Mouse (Mus musculus) neural tube, embryonic 13.5 days (tissue): ENCODE measurements around the gene Hoxa2. TPM values are rescaled to one million over a fixed set of nuclear protein-coding genes. Genes with fewer than 3 reads are reported as not detected.
A peak's percentile ranks its signal among the peaks of the same experiment; 100 is the strongest.

Experiments
- ATAC-seq: fragments of 200-750 bp; cut with Nextera tagmentation; 2 replicates; pipeline ENCODE4 v1.8.0; 2017; ENCODE audit warnings: low read depth, mild to moderate bottlenecking, moderate TSS enrichment, moderate library complexity
- H3K27ac ChIP-seq: fragments of 300-500 bp; sonication (generic); replicated peaks from 2 replicates; pipeline ENCODE4 v1.5.1; 2015; ENCODE audit warnings: moderate library complexity, mild to moderate bottlenecking, inconsistent platforms
- H3K27me3 ChIP-seq: fragments of 300-500 bp; sonication (generic); 2 replicates; pipeline ENCODE4 v1.6.1; 2015; ENCODE audit warnings: mild to moderate bottlenecking, inconsistent platforms
- H3K36me3 ChIP-seq: fragments of 300-500 bp; sonication (generic); 2 replicates; pipeline ENCODE4 v1.6.1; 2015; ENCODE audit warnings: mild to moderate bottlenecking, inconsistent platforms
- H3K4me1 ChIP-seq: fragments of 300-500 bp; sonication (generic); replicated peaks from 2 replicates; pipeline ENCODE4 v1.6.1; 2015; ENCODE audit warnings: inconsistent platforms
- H3K4me2 ChIP-seq: fragments of 300-500 bp; sonication (generic); 2 replicates; pipeline ENCODE4 v1.6.1; 2015; ENCODE audit warnings: inconsistent platforms, mild to moderate bottlenecking, moderate library complexity
- H3K4me3 ChIP-seq: fragments of 300-500 bp; sonication (generic); 2 replicates; pipeline ENCODE4 v1.5.1; 2015; ENCODE audit warnings: mild to moderate bottlenecking, inconsistent platforms
- H3K9ac ChIP-seq: fragments of 300-500 bp; sonication (generic); 2 replicates; pipeline ENCODE4 v1.6.1; 2015; ENCODE audit warnings: moderate library complexity, mild to moderate bottlenecking, inconsistent platforms
- H3K9me3 ChIP-seq: fragments of 300-500 bp; sonication (generic); 2 replicates; pipeline ENCODE4 v1.6.1; 2016; ENCODE audit warnings: inconsistent platforms
- WGBS: fragments of 180-500 bp; shearing (Covaris S2); methylation state at CpG from one replicate; pipeline ENCODE4 v1.1.7; 2015; 5-methylcytosine and 5-hydroxymethylcytosine counted together
- polyA plus RNA-seq: library from polyadenylated mRNA; unstranded; fragments of >200 nt; fragmentation: Nextera tagmentation; extraction: Ambion mirVana; gene quantifications from 2 replicates; pipeline ENCODE4 v1.2.1, GENCODE M21; 2015

The Hoxa2 gene
- polyA plus RNA-seq: 11.9 and 13.7 TPM in 2 replicates

GRCm38 (mm10) chr6:52164626-52165440 lies at the start of gene Hoxa2:
Hoxa2 (minus strand) TSS chr6:52164831.
- Histone ChIP-seq H3K27me3 (no peaks in the 10 kb centered on the region), H3K4me2 (peak within 1 kb of the TSS; percentile 75), H3K9me3 (no peaks in the 10 kb centered on the region), H3K4me1 (peaks cover 98% of the 10 kb centered on the region), H3K9ac (peak within 1 kb of the TSS; percentile 92), H3K36me3 (peaks cover 1% of the 10 kb centered on the region), H3K4me3 (peak within 1 kb of the TSS; percentile 89), H3K27ac (peak within 1 kb of the TSS; percentile 99)
- ATAC-seq: peak; percentile 49
- WGBS: under 1% methylated on average over 25 of the region's 25 CpGs

- WGBS: 7% methylated on average over 5 of the region's 5 CpGs
- no peak for ATAC-seq
- Histone ChIP-seq H3K4me2 (peak overlapping the region; percentile 97), H3K4me1 (peaks cover 67% of the 10 kb centered on the region), H3K36me3 (no peaks in the 10 kb centered on the region), H3K9ac (peak overlapping the region; percentile 100), H3K27ac (peak overlapping the region; percentile 100), H3K4me3 (peak overlapping the region; percentile 96), H3K9me3 (no peaks in the 10 kb centered on the region), H3K27me3 (no peaks in the 10 kb centered on the region)
These were observed 49.6 kb upstream of the Hoxa2 start for GRCm38 (mm10) chr6:52214271-52214670.

- Histone ChIP-seq H3K27me3 (no peaks in the 10 kb centered on the region), H3K4me1 (peaks cover 65% of the 10 kb centered on the region), H3K9ac (peak within 1 kb of the TSS; percentile 100), H3K36me3 (no peaks in the 10 kb centered on the region), H3K4me3 (peak within 1 kb of the TSS; percentile 96), H3K4me2 (peak within 1 kb of the TSS; percentile 97), H3K27ac (peak within 1 kb of the TSS; percentile 100), H3K9me3 (no peaks in the 10 kb centered on the region)
- ATAC-seq: peak; percentile 71
- 3% methylated on average over 38 of the region's 38 CpGs for WGBS
These were observed 48.7 kb upstream of the Hoxa2 start, which contains the start of the genes Hoxa3 and Gm28308 for GRCm38 (mm10) chr6:52213119-52213986. Hoxa3 (minus strand) TSS chr6:52213336. Gm28308 (minus strand) TSS chr6:52213339.

- peak overlapping the region; percentile 100 for H3K27ac ChIP-seq
- H3K27me3 ChIP-seq: no peaks in the 10 kb centered on the region
- peak; percentile 29; the same call in 1 of the 2 replicates for ATAC-seq
- H3K4me3 ChIP-seq: peak overlapping the region; percentile 96
- H3K36me3 ChIP-seq: no peaks in the 10 kb centered on the region
- H3K4me1 ChIP-seq: peaks cover 65% of the 10 kb centered on the region
- H3K4me2 ChIP-seq: peak overlapping the region; percentile 97
- WGBS: 1% methylated on average over 22 of the region's 22 CpGs
- H3K9ac ChIP-seq: peak overlapping the region; percentile 100
- no peaks in the 10 kb centered on the region for H3K9me3 ChIP-seq
These were observed 48.0 kb upstream of the Hoxa2 start for GRCm38 (mm10) chr6:52212556-52213118.

- Histone ChIP-seq H3K27me3 (no peaks in the 10 kb centered on the region), H3K4me3 (peak overlapping the region; percentile 96), H3K36me3 (no peaks in the 10 kb centered on the region), H3K4me2 (peak overlapping the region; percentile 97), H3K4me1 (peaks cover 70% of the 10 kb centered on the region), H3K27ac (peak overlapping the region; percentile 100), H3K9me3 (no peaks in the 10 kb centered on the region), H3K9ac (peak overlapping the region; percentile 100)
- WGBS: under 1% methylated on average over 13 of the region's 13 CpGs
- ATAC-seq: no peak
These were observed 47.3 kb upstream of the Hoxa2 start for GRCm38 (mm10) chr6:52211961-52212360.

GRCm38 (mm10) chr6:52211170-52211935 lies 46.7 kb upstream of the Hoxa2 start:
- Histone ChIP-seq H3K4me2 (peak overlapping the region; percentile 97), H3K4me3 (peak overlapping the region; percentile 96), H3K9ac (peak overlapping the region; percentile 100), H3K27ac (peak overlapping the region; percentile 100), H3K4me1 (peaks cover 76% of the 10 kb centered on the region), H3K9me3 (no peaks in the 10 kb centered on the region), H3K36me3 (0 out of 2 replicates have a peak, but pooled peaks cover 4% of the 10 kb centered on the region), H3K27me3 (no peaks in the 10 kb centered on the region)
- peak; percentile 24; the same call in 1 of the 2 replicates for ATAC-seq
- 1% methylated on average over 37 of the region's 37 CpGs for WGBS

GRCm38 (mm10) chr6:52209685-52210046 lies 45.0 kb upstream of the Hoxa2 start:
- Histone ChIP-seq H3K27me3 (no peaks in the 10 kb centered on the region), H3K27ac (peak overlapping the region; percentile 100), H3K9ac (peak overlapping the region; percentile 100), H3K4me3 (peak overlapping the region; percentile 96), H3K36me3 (peaks cover 21% of the 10 kb centered on the region), H3K4me1 (peaks cover 76% of the 10 kb centered on the region), H3K4me2 (peak overlapping the region; percentile 97), H3K9me3 (no peaks in the 10 kb centered on the region)
- no peak for ATAC-seq
- under 1% methylated on average over 12 of the region's 12 CpGs for WGBS

- Histone ChIP-seq H3K4me2 (peak overlapping the region; percentile 97), H3K36me3 (peaks cover 25% of the 10 kb centered on the region), H3K4me3 (peak overlapping the region; percentile 96), H3K4me1 (peaks cover 76% of the 10 kb centered on the region), H3K27ac (peak overlapping the region; percentile 100), H3K27me3 (no peaks in the 10 kb centered on the region), H3K9ac (peak overlapping the region; percentile 100), H3K9me3 (no peaks in the 10 kb centered on the region)
- WGBS: 4% methylated on average over 18 of the region's 18 CpGs
- no peak for ATAC-seq
These were observed 44.4 kb upstream of the Hoxa2 start for GRCm38 (mm10) chr6:52208868-52209684.

- H3K4me2 ChIP-seq: peak within 1 kb of the TSS; percentile 97
- ATAC-seq: no peak
- H3K27me3 ChIP-seq: no peaks in the 10 kb centered on the region
- peak within 1 kb of the TSS; percentile 100 for H3K27ac ChIP-seq
- H3K36me3 ChIP-seq: peaks cover 33% of the 10 kb centered on the region
- under 1% methylated on average over 47 of the region's 47 CpGs for WGBS
- H3K4me1 ChIP-seq: peaks cover 79% of the 10 kb centered on the region
- no peaks in the 10 kb centered on the region for H3K9me3 ChIP-seq
- peak within 1 kb of the TSS; percentile 100 for H3K9ac ChIP-seq
- peak within 1 kb of the TSS; percentile 96 for H3K4me3 ChIP-seq
These were observed 43.6 kb upstream of the Hoxa2 start, which contains the start of gene Hoxa6 for GRCm38 (mm10) chr6:52208072-52208867. Hoxa6 (minus strand) TSS chr6:52208722.

- ATAC-seq: no peak
- H3K4me3 ChIP-seq: peak overlapping the region; percentile 96
- peak overlapping the region; percentile 100 for H3K27ac ChIP-seq
- peaks cover 39% of the 10 kb centered on the region for H3K36me3 ChIP-seq
- H3K4me2 ChIP-seq: peak overlapping the region; percentile 97
- peaks cover 85% of the 10 kb centered on the region for H3K4me1 ChIP-seq
- H3K9ac ChIP-seq: peak overlapping the region; percentile 100
- no peaks in the 10 kb centered on the region for H3K9me3 ChIP-seq
- no peaks in the 10 kb centered on the region for H3K27me3 ChIP-seq
These were observed 43.0 kb upstream of the Hoxa2 start for GRCm38 (mm10) chr6:52207684-52207976.
